Mouse (Mus musculus) thymus, adult 2 months (tissue): ENCODE measurements around the gene Snap47. TPM values are rescaled to one million over a fixed set of nuclear protein-coding genes. Genes with fewer than 3 reads are reported as not detected.

Source experiments
- DNase-seq: peaks from one replicate; pipeline ENCODE4 v3.0.0; 2021
- H3K27ac ChIP-seq: fragments of 200-500 bp; 2 replicates; pipeline ENCODE4 v1.5.1; 2012; ENCODE audit warnings: low read length, control low read depth; ENCODE audit not compliant: control insufficient read depth, insufficient read depth
- H3K27me3 ChIP-seq: fragments of 200-500 bp; 2 replicates; pipeline ENCODE4 v1.6.1; 2012; ENCODE audit warnings: mild to moderate bottlenecking, low read length, moderate library complexity, mixed read lengths; ENCODE audit not compliant: control insufficient read depth, insufficient read depth
- H3K36me3 ChIP-seq: fragments of 200-500 bp; 2 replicates; pipeline ENCODE4 v1.6.1; 2012; ENCODE audit warnings: mild to moderate bottlenecking, low read length, moderate library complexity; ENCODE audit not compliant: control insufficient read depth, insufficient read depth
- H3K4me1 ChIP-seq: fragments of 200-500 bp; replicated peaks from 2 replicates; pipeline ENCODE4 v1.6.1; 2012; ENCODE audit warnings: low read length; ENCODE audit not compliant: control insufficient read depth, insufficient read depth
- H3K4me3 ChIP-seq: fragments of 200-500 bp; 2 replicates; pipeline ENCODE4 v1.5.1; 2012; ENCODE audit warnings: mild to moderate bottlenecking, low read length, control low read depth, moderate library complexity; ENCODE audit not compliant: control insufficient read depth, insufficient read depth
- CTCF ChIP-seq: fragments of 200-500 bp; IDR thresholded peaks from 2 replicates; pipeline ENCODE4 v1.5.1; 2012; ENCODE audit warnings: mild to moderate bottlenecking, control low read depth, low read length, moderate library complexity, borderline replicate concordance; ENCODE audit not compliant: control insufficient read depth, poor library complexity, insufficient read depth; ENCODE audit errors: extremely low read depth
- POLR2A ChIP-seq: fragments of 200-500 bp; IDR thresholded peaks from 2 replicates; pipeline ENCODE4 v1.6.1; 2012; ENCODE audit warnings: mild to moderate bottlenecking, low read length, control low read depth, moderate library complexity; ENCODE audit not compliant: control insufficient read depth, poor library complexity, insufficient read depth; ENCODE audit errors: extremely low read depth
- WGBS: fragments of 180-500 bp; shearing (Covaris S2); methylation state at CpG from one replicate; pipeline ENCODE4 v1.1.7; 2018; 5-methylcytosine and 5-hydroxymethylcytosine counted together
- polyA plus RNA-seq: library from polyadenylated mRNA; depleted of rRNA; stranded (reverse); fragments of >200 nt; gene quantifications from 2 replicates; pipeline ENCODE4 v1.2.3, GENCODE M21; 2012

Gene Snap47
- polyA plus RNA-seq, 1 experiment: 36.8 TPM

- H3K4me1 ChIP-seq: peaks cover 39% of the 10 kb centered on the region
- H3K36me3 ChIP-seq: no peaks in the 10 kb centered on the region
- no peak for TF ChIP-seq POLR2A
- TF ChIP-seq CTCF: no peak
- no peak for DNase-seq
- no peaks in the 10 kb centered on the region for H3K27me3 ChIP-seq
- WGBS: 72% methylated on average over 5 of the region's 5 CpGs
- no peak overlapping the region for H3K27ac ChIP-seq
- H3K4me3 ChIP-seq: no peak overlapping the region
These were observed 56.5 kb downstream of the Snap47 start for GRCm38 (mm10) chr11:59394451-59394850.

GRCm38 (mm10) chr11:59393591-59393990, 57.4 kb downstream of the Snap47 start:
- Histone ChIP-seq H3K4me3 (no peak overlapping the region), H3K36me3 (no peaks in the 10 kb centered on the region), H3K4me1 (peaks cover 36% of the 10 kb centered on the region), H3K27me3 (no peaks in the 10 kb centered on the region), H3K27ac (no peak overlapping the region)
- 89% methylated on average over 9 of the region's 9 CpGs for WGBS
- no peak for TF ChIP-seq POLR2A
- no peak for TF ChIP-seq CTCF
- DNase-seq: no peak

GRCm38 (mm10) chr11:59392300-59392699, 58.7 kb downstream of the Snap47 start:
- TF ChIP-seq POLR2A (no peak), CTCF (no peak)
- Histone ChIP-seq H3K4me3 (no peak overlapping the region), H3K4me1 (peaks cover 23% of the 10 kb centered on the region), H3K27me3 (no peaks in the 10 kb centered on the region), H3K27ac (no peak overlapping the region), H3K36me3 (no peaks in the 10 kb centered on the region)
- WGBS: 39% methylated on average over 6 of the region's 6 CpGs
- DNase-seq: no peak

- H3K27me3 ChIP-seq: no peaks in the 10 kb centered on the region
- TF ChIP-seq POLR2A: no peak
- no peak for TF ChIP-seq CTCF
- peaks cover 28% of the 10 kb centered on the region for H3K4me1 ChIP-seq
- H3K27ac ChIP-seq: no peak overlapping the region
- H3K4me3 ChIP-seq: no peak overlapping the region
- 95% methylated on average over 9 of the region's 9 CpGs for WGBS
- no peaks in the 10 kb centered on the region for H3K36me3 ChIP-seq
- DNase-seq: no peak
These were observed 60.5 kb downstream of the Snap47 start for GRCm38 (mm10) chr11:59390470-59390869.

GRCm38 (mm10) chr11:59389617-59390016, 61.4 kb downstream of the Snap47 start:
- no peaks in the 10 kb centered on the region for H3K36me3 ChIP-seq
- TF ChIP-seq POLR2A (no peak), CTCF (no peak)
- no peak for DNase-seq
- no peaks in the 10 kb centered on the region for H3K27me3 ChIP-seq
- peaks cover 34% of the 10 kb centered on the region for H3K4me1 ChIP-seq
- H3K27ac ChIP-seq: no peak overlapping the region
- WGBS: 67% methylated on average over 4 of the region's 4 CpGs
- no peak overlapping the region for H3K4me3 ChIP-seq

GRCm38 (mm10) chr11:59388806-59389205, 62.2 kb downstream of the Snap47 start:
- Histone ChIP-seq H3K4me1 (peaks cover 37% of the 10 kb centered on the region), H3K27ac (no peak overlapping the region), H3K36me3 (no peaks in the 10 kb centered on the region), H3K4me3 (no peak overlapping the region), H3K27me3 (no peaks in the 10 kb centered on the region)
- TF ChIP-seq CTCF (no peak), POLR2A (no peak)
- DNase-seq: no peak
- WGBS: 80% methylated on average over 4 of the region's 4 CpGs

DNA sequence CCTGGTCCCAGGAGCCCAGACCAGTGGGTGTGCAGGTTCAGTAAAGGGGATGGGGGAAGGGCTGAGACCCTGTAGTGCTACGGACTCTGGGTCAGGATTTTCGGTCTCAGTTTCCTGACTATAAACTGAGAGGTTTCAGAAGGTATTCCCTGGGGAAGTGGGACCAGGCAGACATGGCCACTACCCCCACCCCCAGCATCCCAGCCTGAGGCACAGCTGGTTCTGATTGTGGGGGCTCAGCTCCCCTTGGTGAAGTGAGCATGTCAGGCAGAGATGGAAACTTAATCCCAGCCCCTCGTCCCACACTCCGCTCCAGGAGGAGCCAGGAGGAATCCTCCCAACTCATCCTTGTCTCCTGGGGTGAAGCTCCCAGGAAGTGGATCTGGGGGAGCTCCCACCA, 63.5 kb downstream of the Snap47 start:
- peaks cover 40% of the 10 kb centered on the region for H3K4me1 ChIP-seq
- no peak overlapping the region for H3K27ac ChIP-seq
- DNase-seq: no peak
- no peak for TF ChIP-seq POLR2A
- TF ChIP-seq CTCF: no peak
- H3K27me3 ChIP-seq: no peaks in the 10 kb centered on the region
- WGBS: 93% methylated on average over 4 of the region's 4 CpGs
- no peak overlapping the region for H3K4me3 ChIP-seq
- H3K36me3 ChIP-seq: no peaks in the 10 kb centered on the region
